Mouse (Mus musculus) small intestine, adult 2 months (tissue): Measurements from ENCODE around the gene Lrrc3c.
"Not testable (repeated sequence)": the region's sequence is repeated elsewhere in the genome, so short reads cannot be mapped to it uniquely, and the experiment has no call there.

Experiments used
- CTCF ChIP-seq: fragments of 200-500 bp; IDR thresholded peaks from 2 replicates; pipeline ENCODE4 v1.5.1; 2012; ENCODE audit warnings: low read depth, mild to moderate bottlenecking, control low read depth, inconsistent platforms, low read length, moderate library complexity, mixed read lengths; ENCODE audit not compliant: insufficient replicate concordance, insufficient read length; ENCODE audit errors: extremely low read depth
- POLR2A ChIP-seq: fragments of 200-500 bp; IDR thresholded peaks from 2 replicates; pipeline ENCODE4 v1.6.1; 2012; ENCODE audit warnings: low read depth, mild to moderate bottlenecking, control low read depth, inconsistent platforms, low read length, moderate library complexity

DNA sequence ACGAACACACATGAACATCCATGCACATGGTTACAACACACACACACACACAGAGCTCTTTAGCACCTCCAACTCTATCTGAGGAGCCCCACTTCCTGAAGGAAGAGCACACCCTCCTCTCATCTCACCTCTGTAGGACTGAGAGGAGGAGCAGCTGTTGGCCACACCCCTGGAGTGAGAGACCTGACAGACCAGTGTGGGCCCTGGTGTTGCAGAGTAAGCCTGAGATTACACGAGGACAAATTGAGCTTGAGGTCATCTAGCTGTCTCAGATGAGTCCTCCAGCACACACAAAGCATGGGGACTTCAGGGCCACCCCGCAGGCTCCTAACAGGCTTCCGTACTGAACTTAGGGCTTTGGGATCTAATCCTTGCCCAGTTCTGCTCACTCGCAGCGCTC, 6.8 kb downstream of the Lrrc3c start:
- not testable (repeated sequence) for TF ChIP-seq CTCF, POLR2A
